Mouse (Mus musculus): ENCODE data around the gene 6030452D12Rik. TPM values are rescaled to one million over a fixed set of nuclear protein-coding genes. Genes with fewer than 3 reads are reported as not detected.

6030452D12Rik gene
- polyA plus RNA-seq (2017; shearing (Covaris generic)) = not detected

DNA sequence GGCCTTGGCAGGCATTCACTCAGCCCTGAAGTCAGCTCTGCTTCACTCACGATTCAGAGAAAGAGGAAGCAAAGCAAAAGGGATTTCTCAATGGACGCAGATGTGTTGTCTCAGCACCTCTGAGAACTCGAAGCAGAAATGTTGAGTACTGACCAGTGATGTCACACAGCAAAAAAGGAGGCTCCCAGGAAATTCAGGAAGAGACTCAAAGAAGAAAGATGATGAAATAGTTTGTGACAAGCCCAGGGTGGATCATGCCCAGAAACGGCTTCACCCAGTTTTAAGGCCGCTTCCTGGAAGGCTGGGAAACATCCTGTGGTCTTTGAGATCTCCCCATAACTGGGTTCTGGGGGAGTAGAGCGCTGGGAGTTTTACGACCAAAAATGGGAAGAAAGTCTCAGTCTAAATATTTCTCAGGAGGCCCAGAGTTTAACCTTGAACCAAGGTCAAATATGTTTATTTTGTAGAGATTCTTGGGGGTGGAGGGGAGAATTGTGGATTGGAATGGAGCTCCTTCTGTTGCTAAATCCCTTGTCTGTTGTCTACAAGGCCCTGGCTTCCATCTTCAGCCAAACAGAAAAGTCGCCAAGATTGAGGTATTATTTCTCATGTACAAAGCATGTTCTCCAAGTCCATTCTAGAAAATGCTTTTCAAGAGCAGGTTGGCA is at the start of gene 6030452D12Rik:
Gene 6030452D12Rik (plus strand): TSS at position 505 of the 668 bp plus-strand sequence.
- ATAC-seq = no peak

DNA sequence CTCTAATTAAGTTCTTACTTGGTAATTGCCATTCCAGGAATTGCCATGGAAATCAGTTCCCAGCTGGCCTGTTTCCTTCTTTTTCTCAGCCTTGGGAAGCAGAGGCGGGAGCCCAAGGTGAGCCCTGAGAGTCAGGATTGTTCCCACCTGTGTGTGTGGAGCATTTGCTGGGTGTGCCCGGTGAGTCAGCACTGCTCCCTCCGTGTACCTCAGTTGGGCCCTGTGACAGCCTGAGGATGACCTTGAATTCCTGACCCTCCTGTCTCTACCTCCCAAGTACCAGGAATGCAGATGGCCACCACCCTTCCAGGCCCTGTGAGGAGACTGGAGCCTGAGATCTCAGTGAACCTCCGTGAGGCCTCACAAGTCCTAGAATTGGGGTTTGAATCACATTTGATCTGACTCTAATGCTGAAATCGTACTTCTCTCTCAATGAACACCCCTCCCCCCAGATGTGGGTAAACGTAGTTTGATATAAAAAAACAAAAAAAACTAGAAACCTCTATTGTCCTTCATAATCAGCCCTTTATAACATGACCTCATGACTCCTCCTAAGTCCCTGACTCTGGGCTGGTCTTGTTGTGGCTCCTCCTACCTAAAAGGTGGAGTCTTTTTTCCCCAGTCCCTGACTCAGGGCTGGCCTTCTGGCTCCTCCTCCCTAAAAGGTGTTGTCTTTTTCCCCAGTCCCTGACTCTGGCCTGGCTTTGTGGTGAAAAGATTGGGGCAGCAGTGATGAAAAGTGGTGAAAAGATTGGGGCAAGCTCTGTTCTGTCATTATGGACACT is 48.8 kb upstream of the 6030452D12Rik start:
- no peak for ATAC-seq

DNA sequence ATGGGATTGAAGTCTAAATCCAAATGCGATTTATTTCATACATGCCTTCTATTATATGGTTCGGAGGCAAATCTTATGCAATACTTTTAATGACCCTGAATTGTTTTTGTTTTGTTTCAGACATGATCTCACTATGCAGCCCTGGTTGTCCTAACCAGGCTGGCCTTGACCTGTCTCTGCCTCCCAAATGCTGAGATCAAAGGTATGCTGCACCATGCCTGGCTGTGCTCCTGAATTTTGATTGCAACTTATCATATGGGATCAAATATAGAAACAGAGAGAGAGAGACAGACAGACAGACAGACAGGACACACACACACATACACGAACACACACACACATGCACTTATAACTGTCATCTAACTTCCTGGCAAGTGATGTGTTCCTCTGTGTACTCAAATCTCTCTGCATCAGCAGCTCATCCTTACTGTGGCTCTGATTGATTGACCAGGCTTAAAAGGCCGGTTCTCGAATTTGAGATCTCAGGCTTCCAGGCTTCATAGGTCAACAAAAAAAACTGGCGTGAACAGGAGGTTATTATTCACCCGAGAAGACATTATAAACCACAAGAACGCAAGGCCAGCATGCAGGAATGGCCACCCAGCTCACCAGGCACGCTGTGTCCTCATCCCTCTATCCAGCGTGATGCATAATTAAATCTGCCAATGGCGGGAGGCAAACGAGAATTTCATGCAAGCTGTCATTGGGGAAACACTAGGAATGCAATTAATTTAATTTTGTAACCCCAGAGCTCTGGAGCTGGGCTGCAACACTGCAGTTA is 47.4 kb upstream of the 6030452D12Rik start:
- ATAC-seq = no peak

DNA sequence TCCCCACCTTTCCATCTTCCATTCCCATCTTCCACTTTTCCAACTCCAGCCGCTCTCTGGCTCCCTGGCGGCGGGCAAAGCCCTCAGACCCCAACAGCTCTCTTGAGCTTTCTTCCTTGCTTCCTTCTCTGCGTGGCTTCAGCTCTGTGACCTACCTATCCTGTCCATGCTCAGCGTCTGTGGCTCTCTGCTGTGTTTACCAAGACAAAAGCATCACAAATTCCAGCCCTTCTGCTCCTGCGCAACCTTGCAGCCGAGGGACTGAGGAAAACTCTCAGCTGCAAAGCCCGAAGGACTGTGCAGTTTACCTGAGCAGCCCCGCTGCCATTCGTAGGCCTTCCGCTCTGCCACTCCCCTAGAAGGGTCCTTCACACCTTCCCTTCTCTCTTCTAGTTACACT is 46.3 kb upstream of the 6030452D12Rik start:
- no peak for ATAC-seq

DNA sequence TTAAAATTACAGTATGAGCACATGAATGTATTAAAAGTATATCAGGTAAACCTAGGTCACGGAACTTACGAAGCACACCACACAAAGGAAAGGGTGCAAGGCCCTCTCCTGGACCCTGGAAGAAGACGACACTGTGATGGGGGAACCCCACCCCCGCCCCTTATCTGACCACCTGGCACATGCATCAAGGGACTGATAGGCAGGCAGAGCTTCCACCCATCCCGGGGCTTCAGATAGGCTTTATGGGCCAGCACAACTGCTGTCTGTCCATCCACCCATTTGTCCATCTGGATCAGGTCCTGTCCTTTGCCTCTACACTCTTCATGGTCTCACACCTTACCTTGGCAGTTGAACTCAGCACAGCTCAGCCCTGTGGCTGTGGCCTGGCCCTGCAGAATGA is 38.2 kb upstream of the 6030452D12Rik start:
- no peak for ATAC-seq

DNA sequence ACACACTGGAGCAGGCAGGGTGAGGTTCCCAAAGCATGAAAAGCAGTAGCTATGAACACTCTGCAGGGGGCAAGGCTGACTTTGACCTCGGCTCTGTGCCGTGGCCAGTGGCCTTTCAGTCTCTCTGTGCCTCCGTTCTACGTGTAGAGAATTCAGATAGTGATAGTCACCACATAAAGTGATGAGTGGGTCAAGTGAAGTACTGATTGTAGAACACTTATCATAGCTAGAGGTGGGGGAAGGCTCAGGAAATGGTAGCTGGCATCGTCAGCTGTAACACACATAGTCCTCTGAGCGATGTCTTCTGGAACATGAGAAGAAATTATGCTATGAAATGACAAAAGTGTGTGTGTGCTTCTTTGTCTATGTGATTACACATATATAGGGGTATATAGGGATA is 36.5 kb upstream of the 6030452D12Rik start:
- no peak for ATAC-seq

DNA sequence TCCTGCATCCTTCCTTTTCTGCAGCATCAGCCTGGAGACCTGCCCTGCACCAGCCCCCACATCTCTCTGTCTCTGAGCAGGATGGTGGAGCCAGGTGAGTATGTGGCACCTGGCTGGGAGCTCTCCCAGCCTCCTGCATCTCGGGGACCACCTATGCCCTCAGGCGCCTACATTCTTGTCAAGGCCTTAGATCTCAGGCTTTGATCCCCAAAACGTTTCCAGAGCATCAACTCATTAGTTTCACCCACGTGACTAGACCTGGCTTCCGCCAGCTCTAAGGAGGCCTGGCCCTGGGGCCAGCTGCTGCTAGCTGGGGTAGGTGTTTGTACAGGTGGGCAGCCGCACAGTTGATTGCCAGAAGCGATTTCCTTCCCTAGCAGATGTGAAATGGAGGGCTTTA is 30.8 kb upstream of the 6030452D12Rik start:
- no peak for ATAC-seq

DNA sequence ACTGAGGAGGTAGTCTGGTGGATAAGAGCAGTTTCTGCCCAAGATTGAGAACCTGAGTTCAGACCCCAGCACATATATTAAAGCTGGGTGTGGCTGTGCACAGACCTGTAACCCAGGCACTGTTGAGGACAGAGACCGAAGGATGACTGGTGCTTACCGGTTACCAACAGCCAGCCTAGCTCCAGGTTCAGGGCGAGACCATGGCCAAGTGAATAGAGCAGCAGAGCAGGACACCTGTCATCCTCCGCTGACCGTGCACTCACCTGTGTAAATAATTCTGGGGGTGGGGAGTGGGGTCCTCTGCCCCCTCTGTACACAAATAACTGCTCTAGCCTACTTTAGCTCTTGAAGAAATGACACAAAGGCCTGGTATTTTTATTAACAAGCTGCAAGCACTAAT is 26.3 kb upstream of the 6030452D12Rik start:
- ATAC-seq = no peak

DNA sequence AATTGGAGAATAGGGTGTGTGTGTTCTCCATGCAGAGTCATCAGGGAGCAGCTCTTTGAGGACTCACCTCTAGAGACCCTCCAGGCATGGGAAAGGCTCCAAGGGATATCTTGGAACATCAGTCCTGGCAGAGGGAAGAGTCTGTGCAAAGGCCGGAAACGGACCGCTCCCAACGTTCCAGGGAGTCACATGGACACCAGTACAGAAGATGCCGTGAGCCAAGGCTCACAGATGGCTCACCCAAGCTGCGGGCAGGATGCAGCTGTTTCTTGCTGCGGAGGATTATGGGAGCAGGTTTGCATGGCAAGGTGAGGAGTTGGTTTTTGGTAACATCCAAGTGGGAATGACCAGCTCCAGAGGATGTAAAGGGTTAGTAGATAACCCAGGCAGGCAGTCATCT is 3.9 kb downstream of the 6030452D12Rik start:
- ATAC-seq = no peak

DNA sequence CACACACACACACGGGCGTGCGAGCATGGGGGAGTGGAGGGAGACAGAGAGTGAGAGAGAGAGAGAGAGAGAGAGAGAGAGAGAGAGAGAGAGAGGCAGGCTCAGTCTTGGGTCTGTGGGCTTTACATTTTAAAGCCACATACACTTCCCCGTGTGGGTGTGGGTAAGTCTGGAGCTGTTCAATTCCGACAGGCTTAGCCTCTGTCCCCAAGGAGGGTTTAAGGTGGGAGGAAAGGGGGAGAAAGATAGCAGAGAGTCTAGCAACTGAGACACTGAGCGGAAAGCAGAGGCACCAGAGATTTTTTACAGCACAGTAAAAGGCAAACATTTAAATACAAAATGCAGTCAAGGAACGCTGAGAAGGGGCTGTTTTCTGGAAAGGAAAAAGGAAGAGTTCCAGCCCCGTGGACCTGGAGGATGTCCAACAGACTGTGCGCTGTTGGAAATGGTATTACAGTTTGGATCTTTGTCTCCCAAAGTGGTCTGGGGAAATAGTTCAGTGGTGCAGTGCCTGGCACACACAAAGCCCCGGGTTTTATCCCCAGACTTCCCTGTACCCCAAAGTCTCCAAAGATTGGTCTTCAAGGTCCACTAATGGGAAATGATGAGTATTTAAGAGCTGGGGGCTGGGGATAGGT is 5.1 kb downstream of the 6030452D12Rik start:
- ATAC-seq = no peak

DNA sequence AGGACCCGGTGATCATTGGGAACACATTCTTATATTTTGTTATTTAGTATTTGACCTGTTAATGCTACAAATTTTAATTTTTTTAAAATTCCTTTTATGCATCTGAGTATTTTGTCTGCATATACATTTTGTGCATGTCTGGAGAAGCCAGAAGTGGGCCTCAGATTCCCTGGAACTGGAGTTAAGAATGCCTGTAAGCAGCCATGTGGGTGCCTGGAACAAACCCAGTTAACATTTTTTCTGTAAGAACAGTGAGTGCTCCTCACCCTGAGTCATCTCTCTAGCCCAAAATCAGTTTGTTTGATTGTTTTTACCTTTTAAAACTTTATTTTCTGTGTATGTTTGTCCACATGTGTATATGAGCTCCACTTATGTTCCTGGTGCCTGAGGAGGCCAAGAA is 5.8 kb downstream of the 6030452D12Rik start:
- ATAC-seq = no peak

DNA sequence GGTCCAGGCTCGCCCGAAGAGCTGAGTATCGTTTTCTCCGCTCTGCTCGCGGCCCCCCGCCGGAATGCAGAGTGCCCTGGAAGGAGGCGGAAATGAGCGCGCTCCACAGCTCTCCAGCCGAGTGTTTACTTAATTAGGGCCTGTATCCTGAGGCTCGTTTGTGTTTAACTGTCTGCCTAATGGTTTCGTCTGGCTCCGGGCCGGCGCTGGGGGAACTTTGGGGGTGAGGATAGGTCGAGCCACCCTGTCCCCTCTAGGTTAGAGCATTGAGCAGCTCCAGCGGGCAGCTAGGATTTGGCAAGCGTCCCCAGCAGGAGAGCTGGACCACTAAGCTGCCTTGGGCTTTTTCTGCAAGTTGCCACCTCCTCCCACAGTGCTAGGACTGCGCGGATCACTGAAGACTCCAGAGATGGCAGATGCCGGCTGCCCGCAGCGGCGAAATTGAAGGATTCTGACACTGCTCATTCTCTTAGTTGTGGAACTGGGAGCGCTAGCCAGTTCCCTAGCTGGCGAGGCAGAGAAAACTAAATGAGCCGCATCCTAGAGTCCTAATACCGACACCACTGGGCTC is 7.5 kb downstream of the 6030452D12Rik start:
- no peak for ATAC-seq

DNA sequence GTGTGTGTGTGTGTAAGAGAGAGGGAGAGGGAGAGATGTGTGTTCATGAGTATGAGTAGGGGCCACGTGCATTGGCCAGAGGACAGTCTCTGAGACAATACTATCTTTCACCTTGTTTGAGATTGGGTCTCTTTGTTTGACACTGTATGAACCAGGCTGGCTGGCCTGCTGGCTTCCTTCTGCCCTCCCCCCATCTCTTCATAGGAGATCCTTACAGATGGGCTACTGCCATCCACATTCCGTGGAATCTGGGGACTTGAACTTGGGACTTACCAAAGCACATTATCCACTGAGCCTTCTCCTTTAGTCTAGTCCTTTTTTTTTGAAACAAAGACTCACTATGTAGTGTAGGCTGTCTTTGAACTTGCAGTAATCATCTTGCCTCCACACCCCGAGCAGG is 8.1 kb downstream of the 6030452D12Rik start:
- no peak for ATAC-seq

DNA sequence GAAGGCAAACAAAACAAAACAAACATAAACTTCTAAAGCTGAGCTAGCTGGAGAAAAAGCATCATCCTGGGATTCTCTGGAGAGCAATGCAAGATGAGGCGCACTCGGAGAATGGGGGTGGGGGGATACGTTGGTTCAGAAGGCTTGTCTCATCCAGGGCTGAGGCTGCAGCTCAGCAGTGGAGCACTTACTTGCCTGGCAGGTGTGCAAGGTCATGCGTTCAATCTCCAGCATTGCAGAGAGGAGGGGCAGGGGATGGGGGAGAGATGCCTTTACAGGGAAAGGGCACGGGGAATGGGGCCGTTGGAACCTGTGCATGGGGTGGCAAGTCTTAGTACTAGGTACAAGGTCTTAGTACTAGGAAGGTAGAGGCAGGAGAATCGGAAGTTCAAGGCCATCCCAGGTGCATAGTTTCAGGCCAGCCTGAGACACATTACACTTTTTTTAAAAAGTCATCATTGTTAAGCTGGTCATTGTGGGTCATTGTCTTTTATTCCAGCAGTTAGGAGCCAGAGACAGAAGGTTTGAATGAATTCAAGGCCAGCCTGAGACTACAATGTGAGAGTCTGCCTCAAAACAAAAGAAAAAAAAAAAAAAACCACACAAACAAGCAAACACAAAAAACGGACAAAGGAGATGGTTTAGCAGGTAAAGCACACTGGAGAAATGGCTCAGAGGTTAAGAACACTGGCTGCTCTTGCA is 8.9 kb downstream of the 6030452D12Rik start:
- ATAC-seq = no peak

DNA sequence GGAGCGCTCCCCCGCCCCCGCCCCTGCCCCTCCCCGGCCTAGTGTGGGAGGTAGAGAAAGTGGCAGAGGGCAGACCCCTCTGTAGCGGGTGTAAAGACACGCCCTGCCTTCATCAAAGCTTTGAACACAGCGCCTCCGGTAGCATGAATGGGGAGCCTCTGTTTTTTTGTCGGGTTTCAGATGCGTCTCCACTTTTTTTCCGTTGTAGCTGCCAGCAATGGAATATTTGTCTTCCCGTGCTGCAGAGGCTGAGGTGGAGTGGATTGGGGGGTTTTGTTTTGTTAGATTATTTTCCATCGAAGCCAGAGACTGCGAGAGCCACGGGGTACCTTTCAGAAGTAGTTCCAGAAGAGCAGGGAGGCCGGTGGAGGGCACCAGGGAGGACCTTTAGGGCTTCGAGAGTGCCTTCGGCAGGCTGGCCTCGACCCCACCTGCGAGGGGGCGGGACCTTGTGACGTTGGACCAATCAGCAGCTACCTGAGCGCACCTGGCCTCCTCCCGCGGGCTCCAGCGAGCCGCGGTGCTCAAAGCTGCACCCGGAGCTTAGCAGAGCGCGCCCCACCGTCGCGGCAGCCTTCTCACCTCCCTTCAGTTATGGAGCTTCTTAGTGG is 10.1 kb downstream of the 6030452D12Rik start, which contains the start of gene Cdh3:
Gene Cdh3 (plus strand): TSS at position 527 of the 611 bp plus-strand sequence.
- no peak for ATAC-seq

DNA sequence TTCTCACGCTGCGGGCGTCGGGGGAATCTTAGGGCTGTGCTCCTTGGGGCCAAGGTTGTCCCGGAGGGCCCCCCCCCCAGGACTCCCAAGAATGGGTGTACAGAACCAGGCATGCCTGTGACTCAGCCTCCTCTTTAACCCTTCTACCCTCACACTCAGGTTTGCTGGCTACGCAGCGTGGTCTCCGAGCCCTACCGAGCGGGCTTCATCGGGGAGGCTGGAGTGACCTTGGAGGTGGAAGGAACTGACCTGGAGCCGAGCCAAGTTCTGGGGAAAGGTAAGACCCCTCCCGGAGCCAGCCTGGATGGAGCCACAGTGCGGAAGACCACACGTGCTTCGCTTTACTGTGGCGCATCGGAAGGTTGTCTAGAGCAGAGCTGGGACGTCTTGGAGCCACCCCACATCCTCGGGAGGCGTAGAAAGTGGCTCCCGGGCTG is 10.8 kb downstream of the 6030452D12Rik start:
- ATAC-seq = no peak

DNA sequence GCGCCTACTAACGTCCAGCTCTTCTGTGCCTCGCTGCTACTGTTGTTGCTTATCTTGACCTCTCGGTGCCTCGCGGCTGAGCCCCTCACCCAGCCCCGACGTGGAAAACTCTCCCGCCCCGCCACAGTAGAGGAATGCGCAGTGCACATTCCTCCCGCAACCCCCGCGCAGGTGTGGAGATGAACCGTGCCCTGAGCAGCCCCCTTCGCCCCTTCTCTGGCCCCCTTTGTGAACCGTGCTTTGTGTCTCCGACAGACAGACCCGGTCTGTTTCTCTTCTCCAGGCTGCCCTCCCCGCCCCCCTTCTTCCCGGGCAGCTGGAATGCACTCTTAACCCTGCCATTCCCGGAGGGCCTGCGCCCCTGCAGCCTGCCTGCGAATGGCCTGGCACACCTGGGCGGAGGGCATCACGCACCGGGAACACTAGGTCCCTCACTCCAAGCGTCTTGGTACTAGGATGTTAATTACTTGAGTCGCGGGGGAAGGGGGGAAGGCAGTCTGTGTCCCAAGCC is 11.3 kb downstream of the 6030452D12Rik start:
- no peak for ATAC-seq

DNA sequence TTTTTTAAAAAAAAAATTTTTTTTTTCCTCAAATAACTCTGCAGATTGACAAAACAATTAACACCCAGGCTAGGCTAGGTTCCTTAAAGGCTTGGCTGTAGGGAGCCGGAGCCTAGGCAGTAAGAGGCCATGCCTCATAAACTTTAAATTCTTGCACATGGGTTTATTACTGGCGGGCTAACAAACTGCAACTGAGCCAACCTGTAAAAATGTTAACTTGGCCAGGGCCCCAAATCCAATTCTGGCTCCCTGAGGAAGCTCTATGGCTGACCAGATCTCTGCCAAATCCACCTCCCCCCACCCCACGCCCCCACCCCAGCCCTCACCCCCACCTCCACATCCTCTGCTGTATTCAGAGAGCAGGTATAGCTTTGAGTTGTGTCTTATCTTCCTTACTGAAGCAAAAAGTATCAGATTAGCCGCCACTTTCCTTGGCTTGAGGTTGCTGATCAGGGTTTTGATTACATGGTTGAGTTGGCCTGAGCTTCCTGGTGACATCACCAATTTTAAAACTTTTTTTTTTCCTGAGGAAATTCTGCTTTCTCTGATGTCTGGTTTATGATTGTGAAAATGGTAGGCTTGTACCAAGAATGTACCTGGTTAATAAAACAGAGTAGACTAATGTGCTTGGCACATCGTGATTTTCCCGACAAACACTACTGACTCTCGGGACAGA is 12.3 kb downstream of the 6030452D12Rik start:
- ATAC-seq = no peak

DNA sequence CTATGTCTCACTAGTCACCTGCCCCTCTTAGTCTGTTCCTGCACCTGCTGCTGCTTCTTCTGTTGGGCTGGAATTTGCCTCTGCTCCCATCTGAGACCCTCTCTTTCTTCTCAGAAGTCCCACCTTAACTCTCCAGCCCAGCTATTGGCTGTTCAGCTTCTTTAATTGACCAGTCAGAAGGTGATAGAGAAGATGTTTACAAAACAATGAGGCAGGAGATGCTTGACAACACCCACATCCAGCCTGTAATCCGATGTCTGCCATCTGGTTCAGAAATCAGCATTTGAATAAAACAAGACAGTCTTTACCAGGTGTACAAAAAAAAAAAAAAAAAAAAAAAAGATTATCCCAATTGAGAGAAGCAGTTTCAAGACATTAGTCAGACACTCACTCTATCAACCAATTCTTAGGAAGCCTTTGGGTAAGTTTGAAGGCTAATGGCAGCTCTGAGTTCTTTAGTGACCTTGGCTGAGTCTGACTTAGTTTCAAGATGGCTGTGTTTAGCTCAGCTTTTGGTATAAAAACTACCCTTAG is 15.7 kb downstream of the 6030452D12Rik start:
- no peak for ATAC-seq

DNA sequence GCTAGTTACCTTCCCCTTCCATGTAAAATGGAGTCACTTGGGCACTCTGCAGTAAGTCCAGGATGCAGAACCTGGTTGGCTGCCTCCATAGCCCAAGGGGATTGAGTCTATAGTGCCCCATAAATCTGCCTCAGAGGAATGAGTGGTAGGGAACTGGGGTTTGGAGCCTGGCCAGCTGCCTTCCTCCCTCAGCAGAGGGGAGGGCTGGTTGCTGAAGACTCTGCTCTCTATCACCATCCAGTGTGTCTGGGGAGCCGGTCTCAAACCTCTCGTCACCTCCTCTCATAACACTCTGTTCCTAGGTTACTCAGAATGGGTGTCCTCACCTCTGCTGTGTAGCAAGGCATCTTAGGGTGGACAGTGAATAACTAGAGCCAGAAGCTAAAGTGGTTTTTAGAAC is 16.3 kb downstream of the 6030452D12Rik start:
- no peak for ATAC-seq
